Mouse (Mus musculus) myocyte (in vitro differentiated cells): Measurements from ENCODE around the gene Ltb4r2.

Experiments used
- POLR2A ChIP-seq: IDR thresholded peaks from one replicate; pipeline ENCODE4 v1.6.1; 2011; ENCODE audit warnings: low read depth, mild to moderate bottlenecking, control low read depth, moderate library complexity; ENCODE audit not compliant: insufficient read length
- TCF12 ChIP-seq: IDR thresholded peaks from one replicate; pipeline ENCODE4 v1.6.1; 2011; ENCODE audit warnings: mild to moderate bottlenecking, control low read depth; ENCODE audit not compliant: poor library complexity, insufficient read depth, severe bottlenecking

DNA sequence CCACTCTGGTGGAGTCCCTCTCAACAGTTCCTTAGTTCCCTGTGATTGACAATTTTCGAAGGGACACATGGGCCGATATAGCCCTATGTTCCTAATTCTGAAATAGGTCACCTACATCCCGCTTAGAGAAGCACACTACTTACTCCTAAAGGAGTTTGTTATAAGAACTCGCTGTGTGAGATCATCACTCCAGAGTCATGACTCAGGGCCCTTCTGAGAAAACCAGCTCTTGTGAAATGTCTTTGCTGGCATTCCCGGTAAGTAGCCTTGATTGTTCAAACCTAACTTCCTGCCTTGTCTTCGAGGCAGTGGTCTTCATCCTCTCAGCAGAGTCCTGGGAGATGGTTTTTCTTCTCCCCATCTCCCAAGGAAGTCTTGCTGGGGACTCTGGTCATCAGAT lies 7.3 kb downstream of the Ltb4r2 start:
- TF ChIP-seq TCF12 (no peak), POLR2A (no peak)
